Mouse (Mus musculus): ENCODE measurements around the gene Pank4.

Pank4 gene

GRCm38 (mm10) chr4:154967173-154967572, 3.2 kb downstream of the Pank4 start:
- ATAC-seq (ENCODE audit: low TSS enrichment): no peak

DNA sequence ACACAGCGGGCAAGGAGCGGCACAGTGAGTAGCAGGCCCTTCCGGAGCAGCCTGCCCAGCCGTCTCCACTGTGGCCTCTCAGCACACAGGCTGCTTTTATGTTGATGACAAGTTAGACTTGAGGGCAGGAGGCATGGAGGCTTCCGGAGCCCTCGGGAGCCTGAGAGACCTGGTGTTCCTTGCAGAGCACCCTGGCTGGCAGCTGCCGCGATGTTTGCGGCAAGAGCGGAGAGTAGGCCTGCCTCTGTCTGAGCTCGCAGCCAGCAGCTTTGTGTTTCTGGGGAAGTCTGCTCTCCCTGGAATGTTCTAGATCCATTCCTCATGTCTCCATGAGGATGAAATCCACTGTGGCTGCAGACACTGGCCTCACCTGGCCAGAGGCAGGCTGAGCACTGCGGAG, 8.6 kb downstream of the Pank4 start:
- no peak for ATAC-seq (ENCODE audit: low TSS enrichment)

- no peak for ATAC-seq (ENCODE audit: low TSS enrichment)
These were observed 10.3 kb downstream of the Pank4 start for GRCm38 (mm10) chr4:154974163-154974611.

- ATAC-seq (ENCODE audit: low TSS enrichment): no peak
These were observed 16.2 kb downstream of the Pank4 start for GRCm38 (mm10) chr4:154980110-154980509.

DNA sequence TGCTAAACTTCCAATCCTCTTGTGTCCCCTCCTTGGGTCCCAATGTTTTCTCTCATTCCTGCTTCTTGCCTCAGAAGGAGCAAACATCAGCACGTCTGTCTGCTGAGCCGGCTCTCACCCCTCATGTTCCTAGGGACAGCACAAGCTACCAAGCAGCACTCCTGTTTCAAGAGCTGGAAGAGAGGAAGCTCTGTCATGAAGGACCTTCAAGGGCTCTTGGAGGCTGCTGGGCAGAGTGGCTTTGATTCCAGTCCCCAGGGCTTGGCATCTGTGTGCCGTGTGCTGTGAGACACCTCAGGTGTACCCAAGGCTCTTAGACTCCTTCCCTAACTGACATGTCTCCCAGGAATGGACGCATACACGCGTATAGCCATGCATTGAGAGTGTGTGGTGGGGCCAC, 17.2 kb downstream of the Pank4 start:
- no peak for ATAC-seq (ENCODE audit: low TSS enrichment)

- peak; percentile 85 for ATAC-seq (ENCODE audit: low TSS enrichment)
These were observed 17.6 kb downstream of the Pank4 start for GRCm38 (mm10) chr4:154981530-154981929.

- ATAC-seq (ENCODE audit: low TSS enrichment): no peak
These were observed 18.6 kb downstream of the Pank4 start for GRCm38 (mm10) chr4:154982247-154983120.

DNA sequence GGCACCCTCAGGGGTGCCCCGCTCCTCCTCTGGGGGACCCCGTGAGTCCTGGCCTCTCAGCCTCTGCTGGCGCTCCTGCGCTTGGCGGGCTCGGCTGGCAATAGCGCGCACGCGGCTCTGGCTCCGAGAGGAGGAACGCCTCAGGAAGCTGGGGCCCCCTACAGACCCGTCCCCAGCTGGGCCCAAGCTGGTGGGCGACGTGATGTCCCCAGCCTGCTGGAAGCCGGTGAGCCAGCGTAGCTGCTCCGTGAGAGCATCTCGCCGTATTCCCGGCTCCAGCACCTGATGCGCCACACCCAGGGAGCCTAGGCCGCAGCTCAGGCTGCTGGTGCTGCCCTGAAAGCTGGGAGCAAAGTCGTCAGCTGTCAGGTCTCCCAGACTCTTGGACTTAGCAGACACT, 19.8 kb downstream of the Pank4 start:
- ATAC-seq (ENCODE audit: low TSS enrichment): no peak

GRCm38 (mm10) chr4:154985151-154985777, 21.3 kb downstream of the Pank4 start:
- no peak for ATAC-seq (ENCODE audit: low TSS enrichment)

DNA sequence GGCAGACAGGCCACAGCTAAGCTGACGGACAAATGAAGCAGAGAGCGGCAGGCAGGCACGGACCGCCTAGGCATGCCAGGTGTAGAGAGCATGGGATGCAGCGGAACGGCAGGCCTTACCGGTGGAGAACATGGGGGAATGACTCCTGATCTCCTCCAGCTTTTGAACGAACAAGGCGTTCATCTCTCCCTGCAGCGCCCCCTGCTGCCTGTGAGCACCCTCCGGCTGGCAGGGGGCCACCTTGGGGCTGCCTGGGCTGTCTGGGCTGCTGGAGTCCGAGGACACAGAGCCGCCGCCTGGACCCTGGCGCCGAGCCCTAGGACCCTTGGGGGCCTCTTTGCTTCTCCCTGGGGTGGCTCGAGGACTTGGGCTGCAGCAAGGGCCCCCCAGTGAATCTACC, 22.2 kb downstream of the Pank4 start:
- peak; percentile 44 for ATAC-seq (ENCODE audit: low TSS enrichment)

- ATAC-seq (ENCODE audit: low TSS enrichment): no peak
These were observed 22.8 kb downstream of the Pank4 start for GRCm38 (mm10) chr4:154986750-154987149.

- no peak for ATAC-seq (ENCODE audit: low TSS enrichment)
These were observed 31.0 kb downstream of the Pank4 start for GRCm38 (mm10) chr4:154994876-154995275.

- no peak for ATAC-seq (ENCODE audit: low TSS enrichment)
These were observed 32.7 kb downstream of the Pank4 start for GRCm38 (mm10) chr4:154996572-154997154.

- ATAC-seq (ENCODE audit: low TSS enrichment): no peak
These were observed 35.5 kb downstream of the Pank4 start for GRCm38 (mm10) chr4:154999379-154999778.

- ATAC-seq (ENCODE audit: low TSS enrichment): no peak
These were observed 41.4 kb downstream of the Pank4 start for GRCm38 (mm10) chr4:155005278-155005677.

- no peak for ATAC-seq (ENCODE audit: low TSS enrichment)
These were observed 42.4 kb downstream of the Pank4 start for GRCm38 (mm10) chr4:155006296-155006695.

GRCm38 (mm10) chr4:155007641-155008040, 43.7 kb downstream of the Pank4 start:
- ATAC-seq (ENCODE audit: low TSS enrichment): no peak

- no peak for ATAC-seq (ENCODE audit: low TSS enrichment)
These were observed 44.2 kb downstream of the Pank4 start for GRCm38 (mm10) chr4:155008075-155008474.

GRCm38 (mm10) chr4:155009216-155009615, 45.3 kb downstream of the Pank4 start:
- no peak for ATAC-seq (ENCODE audit: low TSS enrichment)

DNA sequence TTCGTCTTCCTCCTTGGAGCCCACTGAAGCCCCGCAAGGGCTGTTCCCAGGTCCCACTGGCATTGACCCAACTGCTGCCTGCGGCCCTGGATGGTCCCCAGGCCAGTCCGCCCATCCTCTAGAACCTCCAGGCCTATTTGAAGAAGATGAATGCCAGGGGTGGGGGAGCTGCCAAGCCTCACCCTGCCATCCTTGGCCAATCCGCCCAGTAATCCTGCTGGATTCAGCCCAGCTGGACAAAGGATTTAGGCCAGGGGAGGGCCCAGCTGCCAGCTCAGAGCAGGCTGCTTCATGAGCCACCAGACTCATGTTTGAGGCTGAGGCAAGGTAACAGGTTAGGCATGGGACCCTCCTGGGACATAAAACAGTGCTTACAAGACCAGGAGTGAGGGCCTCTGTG, 46.9 kb downstream of the Pank4 start:
- ATAC-seq (ENCODE audit: low TSS enrichment): no peak

DNA sequence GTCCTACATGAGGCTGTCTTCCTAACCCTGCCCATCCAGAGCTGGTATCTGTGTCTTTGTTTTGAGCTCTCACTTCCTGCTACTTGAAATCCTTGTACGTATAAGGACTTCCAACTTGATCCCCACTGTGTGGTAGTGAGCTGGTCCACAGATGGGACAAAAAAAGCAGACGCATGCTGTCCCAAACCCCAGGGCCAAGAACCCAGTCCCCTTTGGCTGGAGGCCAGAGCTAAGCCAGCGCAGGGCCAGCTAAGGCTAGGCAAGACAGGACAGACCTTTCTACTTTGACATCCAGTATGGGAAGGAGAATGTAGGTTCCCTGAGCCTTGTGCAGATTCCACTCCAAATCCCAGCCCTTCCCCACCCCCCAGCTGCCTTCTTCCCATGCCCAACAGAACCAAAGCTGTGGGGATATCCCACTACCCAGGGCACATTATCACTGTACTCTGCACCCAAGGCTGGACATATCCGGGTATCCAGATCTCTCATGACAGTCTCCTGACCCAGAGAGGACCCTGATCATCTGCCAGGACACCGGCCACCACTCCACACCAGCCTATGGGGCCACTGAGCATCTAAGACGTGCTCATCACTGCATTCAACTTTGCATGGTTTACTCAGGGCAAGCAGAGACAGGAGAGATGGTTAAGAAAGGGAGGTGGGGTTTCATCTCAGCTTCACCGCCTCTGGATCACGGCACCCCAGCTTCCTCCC, 47.5 kb downstream of the Pank4 start:
- ATAC-seq (ENCODE audit: low TSS enrichment): no peak

- ATAC-seq (ENCODE audit: low TSS enrichment): no peak
These were observed 48.2 kb downstream of the Pank4 start for GRCm38 (mm10) chr4:155012115-155012514.

Data from frontal cortex, adult (tissue).